Mouse (Mus musculus): ENCODE measurements around the gene Kif4. TPM values are rescaled to one million over a fixed set of nuclear protein-coding genes. Genes with fewer than 3 reads are reported as not detected.

Gene Kif4
- polyA plus RNA-seq, 1 experiment from 2014 or later: 23.5 TPM

DNA sequence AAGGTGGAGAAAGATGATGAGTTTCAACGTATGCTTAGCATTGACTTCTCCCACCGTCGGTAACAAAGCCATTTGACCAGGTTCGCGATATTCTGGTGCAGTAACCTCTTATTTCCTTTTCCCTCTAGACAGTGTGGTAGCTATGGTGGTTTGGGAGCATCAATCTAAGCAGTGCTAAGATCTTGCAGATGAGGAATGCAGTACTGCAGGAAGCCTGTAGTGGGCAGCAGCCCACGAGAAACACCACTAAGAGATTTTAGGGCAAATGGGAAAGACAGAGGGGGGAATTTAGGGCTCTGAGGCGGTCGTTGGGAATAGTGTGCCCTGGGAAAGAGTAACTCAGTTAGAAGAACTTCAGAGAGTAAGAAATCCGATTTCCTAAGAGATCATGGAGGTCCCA, 151.0 kb downstream of the Kif4 start:
- peak overlapping the region; percentile 66 for H3K4me2 ChIP-seq (ENCODE audit: low read depth, low read length)
- 14% methylated on average over 9 of the region's 9 CpGs for WGBS
- peak overlapping the region; percentile 78 for H3K27ac ChIP-seq (ENCODE audit: low read length)
- H3K4me3 ChIP-seq (ENCODE audit: low read length): peak overlapping the region; percentile 65
- peaks cover 4% of the 10 kb centered on the region; the same call in 1 of the 2 replicates for H3K4me1 ChIP-seq (ENCODE audit: control insufficient read depth, insufficient read depth, low read length)
- H3K36me3 ChIP-seq (ENCODE audit: control insufficient read depth, insufficient read depth): no peaks in the 10 kb centered on the region
- no peak overlapping the region; the same call in 1 of the 2 replicates for H3K9ac ChIP-seq (ENCODE audit: low read length)
- 0 out of 2 replicates have a peak, but pooled peaks have one; percentile 23 for ATAC-seq (replicated peaks; ENCODE audit: extremely low read depth, insufficient read depth, low FRiP score)
- H3K9me3 ChIP-seq (replicated peaks; ENCODE audit: control insufficient read depth, low read length): no peaks in the 10 kb centered on the region
- H3K27me3 ChIP-seq (ENCODE audit: control insufficient read depth, insufficient read depth, low read length): no peaks in the 10 kb centered on the region

Other genes starting within 250 kb of the Kif4 start
- gene Otud6a, start 196.7 kb upstream of the Kif4 start, polyA plus RNA-seq (2015; fragmentation: Nextera tagmentation; extraction: Ambion mirVana): not detected in 2 replicates
- 0.15 and 0.17 TPM in 2 replicates for gene Awat2, start 183.0 kb upstream of the Kif4 start, polyA plus RNA-seq (2015; fragmentation: Nextera tagmentation; extraction: Ambion mirVana)
- gene Igbp1, start 131.4 kb upstream of the Kif4 start, polyA plus RNA-seq (2015; fragmentation: Nextera tagmentation; extraction: Ambion mirVana): 25.6 and 34.1 TPM in 2 replicates
- gene Dgat2l6, start 100.9 kb upstream of the Kif4 start, polyA plus RNA-seq (2015; fragmentation: Nextera tagmentation; extraction: Ambion mirVana): not detected in 2 replicates
- not detected in 2 replicates for gene Awat1, start 53.5 kb upstream of the Kif4 start, polyA plus RNA-seq (2015; fragmentation: Nextera tagmentation; extraction: Ambion mirVana)
- 0.05 TPM in 1 of 2 replicates, not detected in the other for gene P2ry4, start 30.9 kb upstream of the Kif4 start, polyA plus RNA-seq (2015; fragmentation: Nextera tagmentation; extraction: Ambion mirVana)
- gene Arr3, start 20.2 kb upstream of the Kif4 start, polyA plus RNA-seq (2015; fragmentation: Nextera tagmentation; extraction: Ambion mirVana): 1.2 and 1.3 TPM in 2 replicates
- 88.9 and 100 TPM in 2 replicates for gene Pdzd11, start 831 bp downstream of the Kif4 start, polyA plus RNA-seq (2015; fragmentation: Nextera tagmentation; extraction: Ambion mirVana)
- 0.76 and 0.94 TPM in 2 replicates for gene Gdpd2, start 104.1 kb downstream of the Kif4 start, polyA plus RNA-seq (2015; fragmentation: Nextera tagmentation; extraction: Ambion mirVana)
- 1.6 and 2.4 TPM in 2 replicates for gene Dlg3, start 142.0 kb downstream of the Kif4 start, polyA plus RNA-seq (2015; fragmentation: Nextera tagmentation; extraction: Ambion mirVana)

Measured in heart, embryonic 16.5 days (tissue).